Mouse (Mus musculus) T-helper 2 cell (primary cell): Measurements from ENCODE around the gene Atp7a.

Experiments
- in situ Hi-C: fragments of 300-600 bp; cut with MboI, MseI; formaldehyde crosslinking; loops from one replicate; pipeline ENCODE4 v1.15.1; 2025; ENCODE audit warnings: high pct_unique_total_duplicates

Atp7a gene

GRCm38 (mm10) chrX:106164555-106164954 lies 137.5 kb downstream of the Atp7a start:
- in situ Hi-C loops = no loop called here

GRCm38 (mm10) chrX:106165089-106165488 lies 138.0 kb downstream of the Atp7a start:
- in situ Hi-C loops = loop anchor here (5.0 kb wide), 1 partner anchor 133 kb away; no protein-coding TSS in a partner anchor

- in situ Hi-C loops = no loop called here
Observed at GRCm38 (mm10) chrX:106171106-106171852, 144.2 kb downstream of the Atp7a start.

- in situ Hi-C loops = no loop called here
Observed at GRCm38 (mm10) chrX:106171853-106172154, 144.7 kb downstream of the Atp7a start.
